Mouse (Mus musculus): Measurements from ENCODE around the gene Barhl1. TPM values are rescaled to one million over a fixed set of nuclear protein-coding genes. Genes with fewer than 3 reads are reported as not detected.

Gene Barhl1
- polyA plus RNA-seq, 1 experiment from 2014 or later, result 9.9 TPM

GRCm38 (mm10) chr2:28909186-28909817 lies 7.2 kb downstream of the Barhl1 start:
- no peak overlapping the region; the same call in 1 of the 2 replicates for H3K9ac ChIP-seq (ENCODE audit: low read depth, low read length)
- H3K27me3 ChIP-seq (ENCODE audit: control insufficient read depth, insufficient read depth, low read length), result peaks cover 89% of the 10 kb centered on the region
- peaks cover 24% of the 10 kb centered on the region for H3K4me1 ChIP-seq (replicated peaks; ENCODE audit: control insufficient read depth, insufficient read depth, low read length)
- H3K9me3 ChIP-seq (ENCODE audit: control insufficient read depth, low read length), result no peaks in the 10 kb centered on the region
- peak overlapping the region; percentile 36 for H3K4me2 ChIP-seq (replicated peaks; ENCODE audit: low read depth, low read length)
- DNase-seq (ENCODE audit: low spot score) (peak; percentile 50), ATAC-seq (ENCODE audit: low FRiP score) (no peak)
- H3K27ac ChIP-seq (ENCODE audit: low read depth, low read length), result peak overlapping the region; percentile 59; the same call in 1 of the 2 replicates
- no peaks in the 10 kb centered on the region for H3K36me3 ChIP-seq (ENCODE audit: control insufficient read depth, insufficient read depth, low read length)
- H3K4me3 ChIP-seq (ENCODE audit: low read depth, low read length), result peak overlapping the region; percentile 8; the same call in 1 of the 2 replicates
- under 1% methylated on average over 38 of the region's 41 CpGs for WGBS

DNA sequence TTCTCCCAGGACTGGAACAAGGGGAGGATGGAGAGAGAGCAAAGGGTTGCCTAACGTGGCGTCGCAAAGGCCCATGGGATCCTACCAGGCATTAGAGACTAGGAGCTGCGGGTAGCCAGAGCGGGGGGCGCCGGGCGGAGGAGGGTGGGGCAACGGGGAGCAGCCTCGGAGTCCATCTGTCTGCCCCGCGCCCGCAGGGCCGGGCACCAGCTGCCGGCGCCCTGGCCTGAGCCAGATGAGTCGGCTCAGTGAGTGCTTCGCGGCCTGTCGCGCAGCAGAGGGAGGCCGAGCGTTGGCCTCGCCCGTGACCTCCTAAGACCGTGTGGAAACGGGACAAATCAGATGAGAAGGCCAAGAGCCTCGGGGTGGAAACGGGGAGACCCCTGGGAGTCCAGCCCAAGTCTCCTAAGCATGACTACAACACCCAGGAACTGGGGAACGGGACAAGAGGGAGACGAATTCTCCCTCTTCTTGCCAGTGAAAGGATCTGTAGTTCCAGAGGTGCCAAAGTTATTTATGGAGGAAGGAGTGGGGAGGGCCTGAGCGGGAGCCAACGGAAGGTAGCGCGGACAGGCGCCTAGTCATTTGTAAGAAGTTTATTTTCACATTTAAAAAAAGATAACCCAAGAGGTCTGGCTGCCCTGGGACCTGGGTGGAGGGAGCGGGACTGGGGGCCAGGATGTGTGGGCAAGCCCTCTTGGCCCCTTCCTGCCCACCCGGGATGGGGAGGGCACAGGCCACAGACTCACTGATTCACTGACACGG lies 7.9 kb downstream of the Barhl1 start:
- peak overlapping the region; percentile 36 for H3K4me2 ChIP-seq (replicated peaks; ENCODE audit: low read depth, low read length)
- DNase-seq (ENCODE audit: low spot score) (peak; percentile 68), ATAC-seq (ENCODE audit: low FRiP score) (peak; percentile 74)
- peak overlapping the region; percentile 8 for H3K4me3 ChIP-seq (ENCODE audit: low read depth, low read length)
- no peaks in the 10 kb centered on the region for H3K36me3 ChIP-seq (ENCODE audit: control insufficient read depth, insufficient read depth, low read length)
- H3K4me1 ChIP-seq (replicated peaks; ENCODE audit: control insufficient read depth, insufficient read depth, low read length), result peaks cover 24% of the 10 kb centered on the region
- no peaks in the 10 kb centered on the region for H3K9me3 ChIP-seq (ENCODE audit: control insufficient read depth, low read length)
- H3K9ac ChIP-seq (ENCODE audit: low read depth, low read length), result 0 out of 2 replicates have a peak overlapping the region, but pooled peaks have one; percentile 2
- peaks cover 86% of the 10 kb centered on the region for H3K27me3 ChIP-seq (ENCODE audit: control insufficient read depth, insufficient read depth, low read length)
- WGBS, result under 1% methylated on average over 36 of the region's 39 CpGs
- H3K27ac ChIP-seq (ENCODE audit: low read depth, low read length), result 0 out of 2 replicates have a peak overlapping the region, but pooled peaks have one; percentile 59

- H3K27ac ChIP-seq (ENCODE audit: low read depth, low read length), result no peak overlapping the region
- peaks cover 24% of the 10 kb centered on the region for H3K4me1 ChIP-seq (replicated peaks; ENCODE audit: control insufficient read depth, insufficient read depth, low read length)
- no peak overlapping the region for H3K9ac ChIP-seq (ENCODE audit: low read depth, low read length)
- H3K9me3 ChIP-seq (ENCODE audit: control insufficient read depth, low read length), result no peaks in the 10 kb centered on the region
- H3K4me2 ChIP-seq (replicated peaks; ENCODE audit: low read depth, low read length), result peak overlapping the region; percentile 36; the same call in 1 of the 2 replicates
- DNase-seq (ENCODE audit: low spot score), result no peak
- WGBS, result 1% methylated on average over 10 of the region's 10 CpGs
- H3K27me3 ChIP-seq (ENCODE audit: control insufficient read depth, insufficient read depth, low read length), result peaks cover 80% of the 10 kb centered on the region
- peak; percentile 43; the same call in 1 of the 2 replicates for ATAC-seq (ENCODE audit: low FRiP score)
- H3K4me3 ChIP-seq (ENCODE audit: low read depth, low read length), result no peak overlapping the region
- no peaks in the 10 kb centered on the region for H3K36me3 ChIP-seq (ENCODE audit: control insufficient read depth, insufficient read depth, low read length)
Measured at GRCm38 (mm10) chr2:28907691-28908388, 8.6 kb downstream of the Barhl1 start.

DNA sequence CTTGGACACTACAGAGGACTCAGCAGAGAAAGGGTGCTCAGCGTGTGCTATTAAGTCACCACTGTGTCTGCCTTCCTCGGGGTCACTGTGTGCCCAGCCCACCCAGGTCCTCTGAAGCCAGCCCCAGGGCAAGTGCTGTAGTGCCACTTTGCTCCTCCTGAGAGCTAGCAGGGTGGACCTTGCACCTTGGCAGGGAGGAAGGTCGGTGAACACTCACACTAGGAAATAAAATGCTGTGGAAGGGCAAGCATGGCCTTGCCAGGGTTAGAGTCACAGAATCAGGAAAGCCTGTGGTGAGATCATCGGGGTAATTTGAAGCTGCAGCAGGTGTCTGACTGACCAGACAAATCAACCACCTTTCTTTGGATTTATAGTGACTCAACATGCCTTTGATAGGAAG lies 10.9 kb downstream of the Barhl1 start:
- H3K27me3 ChIP-seq (ENCODE audit: control insufficient read depth, insufficient read depth, low read length), result peaks cover 67% of the 10 kb centered on the region
- no peak for ATAC-seq (ENCODE audit: low FRiP score)
- H3K9me3 ChIP-seq (ENCODE audit: control insufficient read depth, low read length), result no peaks in the 10 kb centered on the region
- H3K4me3 ChIP-seq (ENCODE audit: low read depth, low read length), result no peak overlapping the region
- H3K27ac ChIP-seq (ENCODE audit: low read depth, low read length), result no peak overlapping the region
- no peak overlapping the region for H3K4me2 ChIP-seq (replicated peaks; ENCODE audit: low read depth, low read length)
- H3K9ac ChIP-seq (ENCODE audit: low read depth, low read length), result no peak overlapping the region
- no peak for DNase-seq (ENCODE audit: low spot score)
- 40% methylated on average over 4 of the region's 4 CpGs for WGBS
- H3K36me3 ChIP-seq (ENCODE audit: control insufficient read depth, insufficient read depth, low read length), result 0 out of 2 replicates have a peak, but pooled peaks cover 3% of the 10 kb centered on the region
- peaks cover 24% of the 10 kb centered on the region for H3K4me1 ChIP-seq (replicated peaks; ENCODE audit: control insufficient read depth, insufficient read depth, low read length)

DNA sequence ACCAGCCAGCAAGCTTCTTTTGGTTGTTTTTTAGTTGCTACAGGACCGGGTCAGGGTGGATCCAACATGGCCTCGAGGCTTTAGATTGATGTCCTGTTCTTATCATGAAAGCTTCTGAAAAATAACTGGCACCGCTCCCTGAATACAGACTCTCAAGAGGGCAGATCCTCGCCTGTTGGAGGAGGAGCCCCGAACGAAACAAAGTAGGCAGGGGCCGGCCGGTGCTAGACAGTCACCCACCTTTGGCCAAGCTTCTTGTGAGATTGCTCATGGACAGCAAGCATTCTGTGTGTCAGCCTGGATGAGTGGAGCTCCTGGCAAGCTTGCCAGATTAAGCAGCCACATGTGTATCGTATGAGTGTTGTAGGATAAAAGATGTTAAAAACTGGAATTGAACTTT lies 11.7 kb downstream of the Barhl1 start:
- H3K36me3 ChIP-seq (ENCODE audit: control insufficient read depth, insufficient read depth, low read length), result 0 out of 2 replicates have a peak, but pooled peaks cover 3% of the 10 kb centered on the region
- H3K4me1 ChIP-seq (replicated peaks; ENCODE audit: control insufficient read depth, insufficient read depth, low read length), result peaks cover 24% of the 10 kb centered on the region
- H3K4me2 ChIP-seq (replicated peaks; ENCODE audit: low read depth, low read length), result no peak overlapping the region
- H3K9me3 ChIP-seq (ENCODE audit: control insufficient read depth, low read length), result no peaks in the 10 kb centered on the region
- 73% methylated on average over 9 of the region's 9 CpGs for WGBS
- H3K4me3 ChIP-seq (ENCODE audit: low read depth, low read length), result no peak overlapping the region
- no peak for ATAC-seq (ENCODE audit: low FRiP score)
- H3K27ac ChIP-seq (ENCODE audit: low read depth, low read length), result no peak overlapping the region
- peaks cover 61% of the 10 kb centered on the region for H3K27me3 ChIP-seq (ENCODE audit: control insufficient read depth, insufficient read depth, low read length)
- no peak for DNase-seq (ENCODE audit: low spot score)
- no peak overlapping the region for H3K9ac ChIP-seq (ENCODE audit: low read depth, low read length)

- Histone ChIP-seq H3K4me2 (replicated peaks; ENCODE audit: low read depth, low read length) (no peak overlapping the region), H3K4me3 (ENCODE audit: low read depth, low read length) (no peak overlapping the region), H3K9ac (ENCODE audit: low read depth, low read length) (no peak overlapping the region), H3K9me3 (ENCODE audit: control insufficient read depth, low read length) (no peaks in the 10 kb centered on the region), H3K36me3 (ENCODE audit: control insufficient read depth, insufficient read depth, low read length) (0 out of 2 replicates have a peak, but pooled peaks cover 3% of the 10 kb centered on the region), H3K27me3 (ENCODE audit: control insufficient read depth, insufficient read depth, low read length) (peaks cover 51% of the 10 kb centered on the region), H3K27ac (ENCODE audit: low read depth, low read length) (no peak overlapping the region), H3K4me1 (replicated peaks; ENCODE audit: control insufficient read depth, insufficient read depth, low read length) (peaks cover 18% of the 10 kb centered on the region)
- no peak for ATAC-seq (ENCODE audit: low FRiP score)
- WGBS, result 85% methylated on average over 5 of the region's 5 CpGs
- DNase-seq (ENCODE audit: low spot score), result no peak
Measured at GRCm38 (mm10) chr2:28903871-28904270, 12.6 kb downstream of the Barhl1 start.

GRCm38 (mm10) chr2:28902291-28902690 lies 14.2 kb downstream of the Barhl1 start:
- no peak for ATAC-seq (ENCODE audit: low FRiP score)
- Histone ChIP-seq H3K27me3 (ENCODE audit: control insufficient read depth, insufficient read depth, low read length) (peaks cover 36% of the 10 kb centered on the region), H3K9me3 (ENCODE audit: control insufficient read depth, low read length) (no peaks in the 10 kb centered on the region), H3K36me3 (ENCODE audit: control insufficient read depth, insufficient read depth, low read length) (0 out of 2 replicates have a peak, but pooled peaks cover 3% of the 10 kb centered on the region), H3K4me3 (ENCODE audit: low read depth, low read length) (no peak overlapping the region), H3K27ac (ENCODE audit: low read depth, low read length) (no peak overlapping the region), H3K4me1 (replicated peaks; ENCODE audit: control insufficient read depth, insufficient read depth, low read length) (peaks cover 6% of the 10 kb centered on the region), H3K9ac (ENCODE audit: low read depth, low read length) (no peak overlapping the region), H3K4me2 (replicated peaks; ENCODE audit: low read depth, low read length) (no peak overlapping the region)
- DNase-seq (ENCODE audit: low spot score), result no peak
- 93% methylated on average over 8 of the region's 8 CpGs for WGBS

DNA sequence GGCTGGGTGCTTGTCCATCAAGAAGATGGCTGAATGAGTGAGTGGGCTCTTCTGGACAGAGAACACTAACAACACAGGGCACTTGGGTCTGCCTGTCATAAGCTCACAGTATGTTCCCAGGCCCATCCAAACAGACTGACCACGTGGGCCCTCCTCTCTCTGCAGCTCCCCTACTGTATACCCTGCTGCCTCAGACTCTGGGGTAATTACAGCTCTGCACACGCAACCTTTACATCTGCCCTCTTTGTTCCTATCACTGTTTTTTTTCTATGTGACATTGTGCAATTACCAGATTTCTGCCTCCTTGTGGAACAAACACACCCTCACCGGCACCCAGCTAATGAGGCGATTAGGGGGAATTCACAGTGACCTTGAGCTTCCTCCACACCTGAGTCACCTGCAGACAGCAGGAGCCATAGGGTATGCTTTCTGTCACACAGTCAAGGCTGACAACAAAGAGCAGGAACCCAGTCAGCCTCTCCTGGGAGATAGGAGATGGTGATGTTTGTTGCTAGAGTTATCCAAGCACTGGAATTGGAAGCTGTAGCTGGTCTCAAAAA lies 19.0 kb downstream of the Barhl1 start:
- no peaks in the 10 kb centered on the region for H3K4me1 ChIP-seq (replicated peaks; ENCODE audit: control insufficient read depth, insufficient read depth, low read length)
- 89% methylated on average over 4 of the region's 4 CpGs for WGBS
- DNase-seq (ENCODE audit: low spot score) (no peak), ATAC-seq (ENCODE audit: low FRiP score) (no peak)
- H3K4me2 ChIP-seq (replicated peaks; ENCODE audit: low read depth, low read length), result no peak overlapping the region
- H3K4me3 ChIP-seq (ENCODE audit: low read depth, low read length), result no peak overlapping the region
- 0 out of 2 replicates have a peak, but pooled peaks cover 8% of the 10 kb centered on the region for H3K36me3 ChIP-seq (ENCODE audit: control insufficient read depth, insufficient read depth, low read length)
- no peak overlapping the region for H3K27ac ChIP-seq (ENCODE audit: low read depth, low read length)
- H3K27me3 ChIP-seq (ENCODE audit: control insufficient read depth, insufficient read depth, low read length), result peaks cover 9% of the 10 kb centered on the region
- no peaks in the 10 kb centered on the region for H3K9me3 ChIP-seq (ENCODE audit: control insufficient read depth, low read length)
- H3K9ac ChIP-seq (ENCODE audit: low read depth, low read length), result no peak overlapping the region
